Mouse (Mus musculus): ENCODE data around the gene Sell. TPM values are rescaled to one million over a fixed set of nuclear protein-coding genes. Genes with fewer than 3 reads are reported as not detected.

Gene Sell
- polyA plus RNA-seq, 1 experiment: 66.6 TPM

- peak overlapping the region; percentile 70 for H3K27ac ChIP-seq (ENCODE audit: control insufficient read depth, insufficient read depth, low read length)
- DNase-seq: peak; percentile 46
- no peak overlapping the region for H3K4me3 ChIP-seq (ENCODE audit: control insufficient read depth, insufficient read depth, low read length)
- peaks cover 29% of the 10 kb centered on the region for H3K36me3 ChIP-seq (ENCODE audit: control insufficient read depth, insufficient read depth, low read length)
- peaks cover 26% of the 10 kb centered on the region for H3K4me1 ChIP-seq (replicated peaks; ENCODE audit: control insufficient read depth, insufficient read depth, low read length)
- WGBS: 9% methylated on average over 4 of the region's 4 CpGs
- no peak for TF ChIP-seq POLR2A (IDR thresholded peaks at IDR 0.05; ENCODE audit: control insufficient read depth, extremely low read depth, insufficient read depth, low read length, poor library complexity)
- no peaks in the 10 kb centered on the region for H3K27me3 ChIP-seq (ENCODE audit: control insufficient read depth, insufficient read depth, low read length)
These were observed 16.6 kb downstream of the Sell start for GRCm38 (mm10) chr1:164078323-164078741.

GRCm38 (mm10) chr1:164079091-164079490, 17.3 kb downstream of the Sell start:
- 81% methylated on average over 11 of the region's 11 CpGs for WGBS
- H3K27me3 ChIP-seq (ENCODE audit: control insufficient read depth, insufficient read depth, low read length): no peaks in the 10 kb centered on the region
- H3K4me3 ChIP-seq (ENCODE audit: control insufficient read depth, insufficient read depth, low read length): no peak overlapping the region
- DNase-seq: no peak
- H3K27ac ChIP-seq (ENCODE audit: control insufficient read depth, insufficient read depth, low read length): peak overlapping the region; percentile 70
- H3K36me3 ChIP-seq (ENCODE audit: control insufficient read depth, insufficient read depth, low read length): peaks cover 21% of the 10 kb centered on the region
- H3K4me1 ChIP-seq (replicated peaks; ENCODE audit: control insufficient read depth, insufficient read depth, low read length): peaks cover 20% of the 10 kb centered on the region
- TF ChIP-seq CTCF (IDR thresholded peaks at IDR 0.05; ENCODE audit: borderline replicate concordance, control insufficient read depth, extremely low read depth, insufficient read depth, low read length, poor library complexity) (no peak), POLR2A (IDR thresholded peaks at IDR 0.05; ENCODE audit: control insufficient read depth, extremely low read depth, insufficient read depth, low read length, poor library complexity) (no peak)

- H3K36me3 ChIP-seq (ENCODE audit: control insufficient read depth, insufficient read depth, low read length): peaks cover 14% of the 10 kb centered on the region
- H3K4me3 ChIP-seq (ENCODE audit: control insufficient read depth, insufficient read depth, low read length): no peak overlapping the region
- no peak for DNase-seq
- H3K27ac ChIP-seq (ENCODE audit: control insufficient read depth, insufficient read depth, low read length): no peak overlapping the region
- WGBS: 30% methylated on average over 4 of the region's 4 CpGs
- no peaks in the 10 kb centered on the region for H3K27me3 ChIP-seq (ENCODE audit: control insufficient read depth, insufficient read depth, low read length)
- H3K4me1 ChIP-seq (replicated peaks; ENCODE audit: control insufficient read depth, insufficient read depth, low read length): peaks cover 8% of the 10 kb centered on the region
- TF ChIP-seq CTCF (IDR thresholded peaks at IDR 0.05; ENCODE audit: borderline replicate concordance, control insufficient read depth, extremely low read depth, insufficient read depth, low read length, poor library complexity): no peak
- TF ChIP-seq POLR2A (IDR thresholded peaks at IDR 0.05; ENCODE audit: control insufficient read depth, extremely low read depth, insufficient read depth, low read length, poor library complexity): no peak
These were observed 21.3 kb downstream of the Sell start for GRCm38 (mm10) chr1:164083046-164083445.

GRCm38 (mm10) chr1:164086797-164087196, 25.0 kb downstream of the Sell start:
- no peaks in the 10 kb centered on the region for H3K4me1 ChIP-seq (replicated peaks; ENCODE audit: control insufficient read depth, insufficient read depth, low read length)
- 88% methylated on average over 3 of the region's 3 CpGs for WGBS
- no peaks in the 10 kb centered on the region for H3K36me3 ChIP-seq (ENCODE audit: control insufficient read depth, insufficient read depth, low read length)
- TF ChIP-seq CTCF (IDR thresholded peaks at IDR 0.05; ENCODE audit: borderline replicate concordance, control insufficient read depth, extremely low read depth, insufficient read depth, low read length, poor library complexity) (no peak), POLR2A (IDR thresholded peaks at IDR 0.05; ENCODE audit: control insufficient read depth, extremely low read depth, insufficient read depth, low read length, poor library complexity) (no peak)
- no peak overlapping the region for H3K27ac ChIP-seq (ENCODE audit: control insufficient read depth, insufficient read depth, low read length)
- no peak overlapping the region for H3K4me3 ChIP-seq (ENCODE audit: control insufficient read depth, insufficient read depth, low read length)
- H3K27me3 ChIP-seq (ENCODE audit: control insufficient read depth, insufficient read depth, low read length): no peaks in the 10 kb centered on the region
- no peak for DNase-seq

GRCm38 (mm10) chr1:164087872-164088271, 26.1 kb downstream of the Sell start:
- Histone ChIP-seq H3K36me3 (ENCODE audit: control insufficient read depth, insufficient read depth, low read length) (no peaks in the 10 kb centered on the region), H3K4me1 (replicated peaks; ENCODE audit: control insufficient read depth, insufficient read depth, low read length) (no peaks in the 10 kb centered on the region), H3K4me3 (ENCODE audit: control insufficient read depth, insufficient read depth, low read length) (no peak overlapping the region), H3K27ac (ENCODE audit: control insufficient read depth, insufficient read depth, low read length) (no peak overlapping the region), H3K27me3 (ENCODE audit: control insufficient read depth, insufficient read depth, low read length) (no peaks in the 10 kb centered on the region)
- 83% methylated on average over 5 of the region's 5 CpGs for WGBS
- TF ChIP-seq CTCF (IDR thresholded peaks at IDR 0.05; ENCODE audit: borderline replicate concordance, control insufficient read depth, extremely low read depth, insufficient read depth, low read length, poor library complexity): no peak
- TF ChIP-seq POLR2A (IDR thresholded peaks at IDR 0.05; ENCODE audit: control insufficient read depth, extremely low read depth, insufficient read depth, low read length, poor library complexity): no peak
- DNase-seq: no peak

- no peak for DNase-seq
- H3K27ac ChIP-seq (ENCODE audit: control insufficient read depth, insufficient read depth, low read length): no peak overlapping the region
- H3K4me3 ChIP-seq (ENCODE audit: control insufficient read depth, insufficient read depth, low read length): no peak overlapping the region
- 91% methylated on average over 6 of the region's 6 CpGs for WGBS
- H3K27me3 ChIP-seq (ENCODE audit: control insufficient read depth, insufficient read depth, low read length): no peaks in the 10 kb centered on the region
- H3K4me1 ChIP-seq (replicated peaks; ENCODE audit: control insufficient read depth, insufficient read depth, low read length): no peaks in the 10 kb centered on the region
- H3K36me3 ChIP-seq (ENCODE audit: control insufficient read depth, insufficient read depth, low read length): no peaks in the 10 kb centered on the region
- TF ChIP-seq CTCF (IDR thresholded peaks at IDR 0.05; ENCODE audit: borderline replicate concordance, control insufficient read depth, extremely low read depth, insufficient read depth, low read length, poor library complexity) (no peak), POLR2A (IDR thresholded peaks at IDR 0.05; ENCODE audit: control insufficient read depth, extremely low read depth, insufficient read depth, low read length, poor library complexity) (no peak)
These were observed 35.0 kb downstream of the Sell start for GRCm38 (mm10) chr1:164096780-164097179.

- DNase-seq: no peak
- TF ChIP-seq CTCF (IDR thresholded peaks at IDR 0.05; ENCODE audit: borderline replicate concordance, control insufficient read depth, extremely low read depth, insufficient read depth, low read length, poor library complexity): no peak
- no peak for TF ChIP-seq POLR2A (IDR thresholded peaks at IDR 0.05; ENCODE audit: control insufficient read depth, extremely low read depth, insufficient read depth, low read length, poor library complexity)
- H3K4me1 ChIP-seq (replicated peaks; ENCODE audit: control insufficient read depth, insufficient read depth, low read length): no peaks in the 10 kb centered on the region
These were observed 36.1 kb downstream of the Sell start for GRCm38 (mm10) chr1:164097911-164098310.

More at GRCm38 (mm10) chr1:164097911-164098310, 36.1 kb downstream of the Sell start:
- H3K27me3 ChIP-seq (ENCODE audit: control insufficient read depth, insufficient read depth, low read length): no peaks in the 10 kb centered on the region
- no peak overlapping the region for H3K4me3 ChIP-seq (ENCODE audit: control insufficient read depth, insufficient read depth, low read length)
- no peak overlapping the region for H3K27ac ChIP-seq (ENCODE audit: control insufficient read depth, insufficient read depth, low read length)
- WGBS: 86% methylated on average over 2 of the region's 2 CpGs
- H3K36me3 ChIP-seq (ENCODE audit: control insufficient read depth, insufficient read depth, low read length): no peaks in the 10 kb centered on the region
